Mouse (Mus musculus) left cerebral cortex, adult 6 months (tissue): ENCODE results near the gene Psma1. TPM values are rescaled to one million over a fixed set of nuclear protein-coding genes. Genes with fewer than 3 reads are reported as not detected.

Experiments
- long read RNA-seq, 2 experiments: library from polyadenylated mRNA; unstranded; transcript quantifications; one replicate each; pipeline ENCODE4 v2.0.0; 2019 to 2020
- polyA plus RNA-seq: library from polyadenylated mRNA; unstranded; fragments of <200 nt; fragmentation: Nextera tagmentation; gene quantifications from 2 replicates; pipeline ENCODE4 v1.2.3, GENCODE M21; 2021

Psma1 gene
- 205 and 237 TPM in 2 replicates for polyA plus RNA-seq
- long read RNA-seq, experiment 1, transcript Psma1-201 (10 exons, 1,201 nt), result major isoform, 292 of 341 reads
- long read RNA-seq, experiment 1, transcript Psma1-203 (10 exons, 960 nt), result minor isoform, 5 of 341 reads
- long read RNA-seq, experiment 1, partial matches to known transcripts, result 14 of 341 reads
- long read RNA-seq, experiment 1, other reads (novel, unspliced or antisense), result 25 of 341 reads
- long read RNA-seq, experiment 2, transcript Psma1-203 (10 exons, 960 nt), result minor isoform, 7 of 237 reads
- long read RNA-seq, experiment 2, transcript Psma1-201 (10 exons, 1,201 nt), result major isoform, 184 of 237 reads
- long read RNA-seq, experiment 2, partial matches to known transcripts, result 17 of 237 reads
- long read RNA-seq, experiment 2, other reads (novel, unspliced or antisense), result 28 of 237 reads

DNA sequence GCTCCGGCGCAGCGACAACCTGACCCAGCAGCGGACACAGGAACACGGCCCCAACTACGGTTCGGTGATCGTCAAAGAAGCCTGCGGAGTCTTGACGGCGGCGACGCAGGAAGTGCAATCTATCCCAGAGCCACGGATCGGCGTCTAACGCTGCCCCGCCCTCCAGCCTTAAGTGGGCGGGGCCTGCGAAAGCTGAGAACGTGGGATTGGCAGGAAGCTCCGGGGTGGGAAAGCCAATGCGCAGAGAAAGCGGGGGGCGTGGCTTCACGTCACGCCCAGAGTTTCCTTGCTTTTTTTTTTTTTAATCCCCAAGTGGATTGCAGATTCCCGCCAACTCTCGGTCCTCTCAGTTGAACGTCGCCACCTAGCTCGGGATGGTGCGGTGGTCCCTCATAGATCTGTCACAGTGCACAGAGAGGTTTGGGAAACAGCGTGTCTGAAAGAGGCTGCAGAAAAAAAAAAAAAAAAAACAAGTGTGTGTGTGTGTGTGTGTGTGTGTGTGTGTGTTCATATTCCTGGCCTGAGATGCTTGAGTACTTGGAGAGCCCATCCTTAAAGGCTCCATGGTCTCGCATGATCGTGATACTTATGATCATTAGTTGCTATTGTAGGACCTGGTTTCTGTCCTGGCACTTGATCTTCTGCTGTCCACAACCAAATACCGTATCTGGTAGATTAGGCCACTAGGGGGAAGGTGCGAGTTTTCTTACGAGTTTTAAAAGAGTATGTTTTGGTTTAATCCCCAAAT is at the start of gene Psma1:
TSS of gene Psma1 (minus strand) at position 114 of the 748 bp plus-strand sequence.

GRCm38 (mm10) chr7:114253885-114254833 is 21.8 kb downstream of the Psma1 start, which contains the start of gene Copb1:
Gene Copb1 (minus strand): TSS chr7:114254711.

Other genes with a start within 250 kb of the Psma1 start
- 1.9 and 6.9 TPM in 2 replicates for gene Rras2, start 158.3 kb downstream of the Psma1 start, polyA plus RNA-seq
- 25.2 and 39.4 TPM in 2 replicates for gene Copb1, start 21.4 kb downstream of the Psma1 start, polyA plus RNA-seq
- gene Pde3b, start 139.2 kb upstream of the Psma1 start, polyA plus RNA-seq, result 1.2 and 1.5 TPM in 2 replicates